In the genomic region with DNA sequence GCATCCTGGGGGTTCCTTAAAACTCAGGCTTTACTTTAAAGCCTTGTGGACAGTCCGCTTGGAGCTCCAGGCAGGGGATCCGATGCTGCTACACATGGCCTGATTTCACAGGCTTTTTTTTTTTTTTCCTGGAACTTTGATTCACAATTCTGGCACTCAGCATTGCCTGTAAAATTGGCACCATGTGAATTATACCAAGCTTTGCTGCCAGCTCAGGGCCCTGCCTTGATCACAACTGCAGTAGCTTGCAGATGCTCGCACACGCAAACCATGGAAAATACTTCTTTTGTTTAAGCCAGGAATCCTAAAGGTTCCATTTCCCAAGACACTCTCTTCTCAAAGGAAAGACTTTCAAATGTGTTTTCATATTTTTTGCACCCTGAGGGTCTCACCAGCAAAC, we compare ENCODE assay signal across 38 mouse cellular contexts. TPM values are rescaled to one million over a fixed set of nuclear protein-coding genes. Genes with fewer than 3 reads are reported as not detected.
"Had no signal": no experiment of that assay in that cellular context is flagged by ENCODE, and none has a peak within 500 bp of the region (broad histone marks: within the 10 kb centered on the region; RNA-seq: fewer than 3 reads in every experiment).

No protein-coding gene starts in this region.

- H3K9me3 ChIP-seq: heart, embryonic 10.5 days; heart, embryonic 13.5 days; heart, embryonic 15.5 days; hindbrain, embryonic 10.5 days; hindbrain, embryonic 15.5 days; intestine, embryonic 15.5 days; kidney, embryonic 15.5 days had no signal

- H3K4me2 ChIP-seq: heart, embryonic 11.5 days; heart, embryonic 12.5 days; heart, embryonic 13.5 days; heart, embryonic 15.5 days; hindbrain, embryonic 12.5 days; hindbrain, embryonic 13.5 days; hindbrain, embryonic 14.5 days; hindbrain, embryonic 15.5 days; intestine, embryonic 15.5 days; kidney, embryonic 15.5 days had no signal

- ATAC-seq: hindbrain, embryonic 16.5 days; hindbrain, postnatal 0 days; inflammation-experienced regulatory T-cells, adult 6 months; intestine, embryonic 15.5 days; intestine, embryonic 16.5 days; intestine, postnatal 0 days had no signal

- DNase-seq: heart, postnatal 10 days; heart, postnatal 14 days; heart, postnatal 36 days; heart, postnatal 4 days; kidney, adult 11 months; kidney, adult 18-20 months; kidney, adult 2 months; kidney, adult 8-10 months; kidney, adult 9 months; kidney, postnatal 10 days; kidney, postnatal 14 days; kidney, postnatal 25 days; kidney, postnatal 36 days; kidney, postnatal 4 days; layer of hippocampus, adult 9-11 months; layer of hippocampus, postnatal 36 days had no signal

- H3K4me1 ChIP-seq: heart, embryonic 15.5 days; hindbrain, embryonic 10.5 days; hindbrain, embryonic 12.5 days; hindbrain, embryonic 13.5 days; hindbrain, embryonic 15.5 days; intestine, embryonic 15.5 days; kidney, embryonic 15.5 days had no signal

- H3K27me3 ChIP-seq: heart, embryonic 15.5 days; hindbrain, embryonic 12.5 days; hindbrain, embryonic 13.5 days; hindbrain, embryonic 15.5 days; intestine, embryonic 15.5 days; kidney, embryonic 15.5 days had no signal

- H3K27ac ChIP-seq: heart, embryonic 10.5 days; heart, embryonic 13.5 days; heart, embryonic 15.5 days; hindbrain, embryonic 10.5 days; hindbrain, embryonic 12.5 days; hindbrain, embryonic 13.5 days; hindbrain, embryonic 14.5 days; hindbrain, embryonic 15.5 days; hindbrain, postnatal 0 days; intestine, embryonic 15.5 days; kidney, embryonic 15.5 days; kidney, postnatal 0 days; layer of hippocampus, adult 2 months had no signal

- H3K4me3 ChIP-seq: heart, embryonic 10.5 days; heart, embryonic 12.5 days; heart, embryonic 13.5 days; heart, embryonic 15.5 days; hindbrain, embryonic 10.5 days; hindbrain, embryonic 12.5 days; hindbrain, embryonic 13.5 days; hindbrain, embryonic 15.5 days; intestine, embryonic 15.5 days; kidney, embryonic 15.5 days; layer of hippocampus, adult 2 months had no signal

- H3K9ac ChIP-seq: heart, embryonic 12.5 days; heart, embryonic 13.5 days; heart, embryonic 15.5 days; hindbrain, embryonic 12.5 days; hindbrain, embryonic 13.5 days; hindbrain, embryonic 14.5 days; hindbrain, embryonic 15.5 days; intestine, embryonic 15.5 days; kidney, embryonic 15.5 days had no signal

- H3K36me3 ChIP-seq: heart, embryonic 10.5 days; heart, embryonic 12.5 days; heart, embryonic 13.5 days; heart, embryonic 15.5 days; hindbrain, embryonic 10.5 days; hindbrain, embryonic 12.5 days; hindbrain, embryonic 13.5 days; hindbrain, embryonic 15.5 days; intestine, embryonic 15.5 days; kidney, embryonic 15.5 days had no signal

RNA-seq across cellular contexts. Expression of a gene that starts 44.1 kb away (rescaled TPM):
- total RNA-seq: heart, postnatal 4 days had no signal
- polyA plus RNA-seq: heart, embryonic 13.5 days; heart, embryonic 14.5 days; heart, postnatal 0 days; kidney, embryonic 14.5 days had no signal
